Mouse (Mus musculus) adrenal gland, adult 18-20 months (tissue): Measurements from ENCODE around the gene Itpa. TPM values are rescaled to one million over a fixed set of nuclear protein-coding genes. Genes with fewer than 3 reads are reported as not detected.
"Not testable (repeated sequence)": the region's sequence is repeated elsewhere in the genome, so short reads cannot be mapped to it uniquely, and the experiment has no call there.

Source experiments
- DNase-seq, 2 experiments: peaks; one replicate each; pipeline ENCODE4 v3.0.0; 2021 to 2022; ENCODE audit warnings: low spot score in 2 of 2
- long read RNA-seq, 2 experiments: library from polyadenylated mRNA; stranded (forward); transcript quantifications; one replicate each; pipeline ENCODE4 v2.0.0; 2021
- total RNA-seq, 2 experiments: library from RNA; stranded (reverse); gene quantifications; 1 replicate in 1 of 2; 2 replicates in 1 of 2; pipeline ENCODE4 v1.2.3; 2021

Gene Itpa
- total RNA-seq = 10 to 100 TPM; 27.3 to 27.4 TPM
- long read RNA-seq, experiment 1, transcript Itpa-201 (8 exons, 1,390 nt) = major isoform, 13 of 14 reads
- long read RNA-seq, experiment 1, partial matches to known transcripts = 0 of 14 reads
- long read RNA-seq, experiment 1, other reads (novel, unspliced or antisense) = 1 of 14 reads
- long read RNA-seq, experiment 2, transcript Itpa-201 (8 exons, 1,390 nt) = major isoform, 46 of 51 reads
- long read RNA-seq, experiment 2, partial matches to known transcripts = 3 of 51 reads
- long read RNA-seq, experiment 2, other reads (novel, unspliced or antisense) = 2 of 51 reads

DNA sequence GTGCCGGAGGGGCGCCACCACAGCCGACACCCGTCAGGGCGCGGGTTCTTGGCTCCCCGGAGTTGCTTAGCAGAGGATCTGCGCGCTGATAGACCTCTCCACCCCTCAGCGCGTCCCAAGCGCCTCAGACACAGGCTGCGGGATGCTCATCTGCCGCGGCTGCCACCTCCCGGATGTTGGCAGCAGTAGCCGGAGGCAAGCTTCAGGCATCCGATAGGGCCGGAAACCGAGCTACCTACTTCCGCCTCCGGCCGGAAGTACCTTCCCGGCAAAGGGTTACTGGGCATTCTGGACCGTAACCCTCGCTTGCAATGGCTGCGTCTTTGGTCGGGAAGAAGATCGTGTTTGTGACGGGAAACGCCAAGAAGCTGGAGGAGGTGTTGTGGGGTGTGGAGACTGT lies at the start of gene Itpa:
TSS of gene Itpa (plus strand) at position 52 of the 400 bp plus-strand sequence.
- DNase-seq = peak; percentile 70 to 77

DNA sequence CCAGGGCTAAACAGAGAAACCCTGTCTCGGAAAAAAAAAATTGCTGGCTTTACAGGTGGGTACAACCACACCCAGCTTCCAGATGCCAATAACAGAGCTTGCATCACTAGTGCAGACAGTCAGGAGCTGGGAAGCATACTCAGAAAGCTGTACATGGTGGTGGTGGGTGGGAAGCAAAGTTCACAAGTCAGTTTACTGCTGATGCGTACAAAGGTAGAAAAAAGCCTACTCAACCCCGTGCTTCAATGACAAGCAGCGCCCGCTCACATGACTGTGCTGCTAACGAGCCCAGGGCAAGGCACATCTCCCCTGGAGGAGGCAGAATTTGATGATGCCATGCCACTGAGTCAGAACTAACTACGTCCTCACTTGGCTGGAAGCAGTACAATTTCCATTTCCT lies 48.4 kb upstream of the Itpa start:
- no peak for DNase-seq

DNA sequence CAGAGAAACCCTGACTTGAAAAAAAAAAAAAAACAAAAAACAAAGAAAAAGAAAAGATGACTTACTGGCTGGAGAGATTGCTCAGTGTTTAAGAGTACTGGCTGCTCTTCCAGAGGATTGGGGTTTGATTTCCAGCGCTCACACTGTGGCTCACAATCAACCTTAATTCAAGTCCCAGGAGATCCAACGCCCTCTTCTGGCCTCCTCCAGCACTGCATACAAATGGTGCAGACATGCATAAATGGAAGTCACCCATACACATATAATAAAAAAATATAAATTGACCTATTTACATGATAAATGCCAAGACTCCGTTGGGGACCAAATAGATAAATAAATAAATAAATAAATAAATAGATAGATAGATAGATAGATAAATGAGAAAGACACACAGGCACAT lies 39.0 kb upstream of the Itpa start:
- DNase-seq = no peak

DNA sequence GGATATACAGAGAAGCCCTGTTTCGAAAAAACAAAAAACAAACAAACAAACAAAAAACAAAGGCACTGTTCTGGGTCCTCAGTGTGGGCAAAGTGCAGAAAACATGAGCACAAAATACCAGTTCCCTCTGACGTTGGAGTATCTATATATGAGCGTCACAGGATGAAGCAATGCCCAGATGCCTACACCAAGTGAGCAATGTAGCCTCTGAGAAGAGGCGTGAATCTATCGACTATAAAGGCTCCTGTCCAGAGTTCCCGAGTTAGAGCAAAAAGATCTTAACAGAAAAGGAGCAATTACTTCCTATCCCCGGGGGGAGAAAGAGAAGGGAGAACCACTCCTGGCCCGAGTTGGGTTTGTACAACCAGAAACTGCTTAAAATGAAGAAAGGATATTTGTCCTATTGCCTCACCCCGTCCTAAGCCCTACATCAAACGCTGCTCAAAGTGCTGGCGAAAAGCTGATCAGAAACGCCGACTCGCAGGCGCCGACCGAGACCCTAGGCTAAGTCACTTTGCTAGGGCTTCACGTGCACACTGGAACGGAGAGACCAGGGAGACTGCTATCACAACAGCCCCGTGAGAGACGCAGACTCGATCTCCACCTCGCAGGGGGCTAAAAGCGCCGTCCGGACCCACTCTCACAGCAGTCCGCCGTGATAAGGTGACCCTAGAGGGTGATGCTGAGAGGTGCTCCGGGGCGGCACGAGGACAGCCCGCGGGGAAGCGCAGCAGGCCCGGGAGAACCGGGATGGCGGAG lies 38.2 kb upstream of the Itpa start:
- no peak for DNase-seq

DNA sequence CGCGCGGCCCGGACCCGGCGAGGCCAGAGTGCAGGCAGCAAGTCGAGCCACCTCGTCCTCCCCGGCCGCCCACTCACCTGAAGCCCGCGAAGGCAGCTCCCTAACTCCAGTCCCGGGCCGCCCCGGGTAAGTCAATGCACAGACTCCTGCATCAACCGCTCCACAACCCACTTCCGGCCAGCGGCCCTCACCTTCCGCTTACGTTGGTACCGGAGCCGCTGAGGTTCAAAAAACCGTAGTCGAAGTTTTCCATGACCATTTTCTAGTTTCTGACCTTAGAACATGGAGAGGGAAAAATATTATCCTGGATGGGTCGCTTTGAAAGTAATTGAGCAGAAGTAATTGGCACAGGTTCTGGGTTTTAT lies 37.6 kb upstream of the Itpa start, which contains the start of the genes Fastkd5 and Ubox5:
TSS of gene Fastkd5 (minus strand) at position 189 of the 365 bp plus-strand sequence.
TSS of gene Ubox5 (minus strand) at position 200 of the 365 bp plus-strand sequence.
- peak; percentile 93 to 97 for DNase-seq

DNA sequence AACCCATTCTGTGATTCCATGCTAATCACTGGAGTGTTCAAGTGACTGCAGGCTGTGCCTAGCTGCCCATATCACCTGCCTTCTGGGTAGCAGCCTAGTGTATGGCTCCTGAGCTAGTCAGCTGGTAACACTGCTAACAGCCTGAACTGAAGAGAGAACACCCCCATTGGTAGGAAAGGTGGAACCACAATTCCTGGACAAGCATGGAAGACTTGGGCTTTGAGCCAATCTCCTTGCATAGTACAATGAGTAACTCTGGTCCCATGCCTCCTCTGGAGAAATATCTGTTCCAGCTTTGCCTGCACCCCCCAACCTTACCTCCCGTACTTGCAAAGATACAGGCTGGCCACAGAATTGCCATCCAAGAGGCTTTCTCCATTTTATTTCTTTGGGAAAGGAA lies 35.0 kb upstream of the Itpa start:
- DNase-seq = no peak

DNA sequence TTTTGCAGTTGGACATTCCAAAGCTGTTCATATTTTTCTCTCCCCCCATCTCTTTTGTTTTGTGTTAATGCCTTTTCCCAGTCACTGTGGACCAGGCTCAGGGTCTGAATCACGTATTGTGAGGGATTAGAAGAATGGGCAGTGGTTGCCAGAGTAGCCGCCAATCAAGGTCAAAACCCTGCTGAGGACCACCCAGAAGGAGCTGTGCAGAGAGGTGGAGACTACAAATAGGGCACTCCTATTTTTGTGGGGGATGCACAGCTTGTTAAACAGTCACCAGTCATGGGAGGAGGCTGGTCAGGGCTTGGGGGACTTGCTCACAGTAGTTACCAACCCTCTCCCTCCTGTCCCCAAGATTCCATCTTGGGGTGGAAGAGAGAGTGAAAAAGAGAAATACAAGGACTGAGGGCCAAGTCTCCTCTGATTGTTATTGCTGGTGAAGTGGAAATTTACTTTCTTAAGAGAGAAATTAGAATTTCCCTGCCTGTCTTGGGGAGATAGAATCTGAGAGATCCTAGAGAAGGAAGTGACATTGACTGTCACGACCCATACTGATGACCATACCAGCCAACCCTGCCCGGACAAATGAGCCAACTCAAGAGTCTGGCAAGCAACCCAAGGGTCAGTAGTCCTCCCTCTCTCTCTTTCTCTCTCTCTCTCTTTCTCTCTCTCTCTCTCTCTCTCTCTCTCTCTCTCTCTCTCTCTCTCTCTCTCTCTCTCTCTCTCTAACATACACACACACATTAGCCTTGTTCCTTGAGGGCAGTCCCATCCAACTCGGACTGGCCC lies 34.3 kb upstream of the Itpa start:
- DNase-seq = no peak

DNA sequence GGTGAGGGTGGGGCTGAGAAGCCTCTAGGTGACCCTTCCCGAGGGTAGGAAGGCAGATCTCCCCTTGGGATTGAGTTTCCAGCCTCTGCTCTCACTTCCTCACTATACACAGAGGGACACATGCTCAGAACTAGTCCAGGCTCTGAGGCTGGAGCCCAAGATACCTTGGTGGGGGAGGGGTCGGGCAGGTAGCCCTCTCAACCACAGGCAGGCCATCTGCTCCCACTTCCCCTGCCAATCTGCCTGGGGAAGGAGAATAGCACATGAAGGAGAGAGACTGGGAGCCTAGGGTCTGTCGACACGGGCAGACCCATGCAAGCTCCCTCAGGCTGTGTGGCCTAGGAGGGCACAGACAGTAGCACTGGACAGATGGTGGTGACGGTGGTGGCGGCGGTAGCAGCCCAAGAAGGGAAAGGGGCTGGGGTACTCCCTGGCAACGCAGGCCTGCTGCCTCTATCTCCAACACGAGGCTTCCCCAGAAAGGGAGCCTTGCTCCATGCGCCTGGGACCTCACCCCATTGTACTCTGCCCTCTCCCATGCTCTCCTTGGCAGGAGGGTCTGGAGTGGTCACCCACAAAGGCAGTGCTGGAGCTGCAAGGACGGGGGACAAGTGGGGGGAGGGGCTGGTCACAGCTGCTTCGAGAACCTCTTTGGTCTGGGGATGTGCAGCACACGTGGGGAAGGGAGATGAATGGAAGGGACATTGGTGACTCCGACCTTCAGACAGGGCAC lies 33.2 kb upstream of the Itpa start:
- DNase-seq = no peak

DNA sequence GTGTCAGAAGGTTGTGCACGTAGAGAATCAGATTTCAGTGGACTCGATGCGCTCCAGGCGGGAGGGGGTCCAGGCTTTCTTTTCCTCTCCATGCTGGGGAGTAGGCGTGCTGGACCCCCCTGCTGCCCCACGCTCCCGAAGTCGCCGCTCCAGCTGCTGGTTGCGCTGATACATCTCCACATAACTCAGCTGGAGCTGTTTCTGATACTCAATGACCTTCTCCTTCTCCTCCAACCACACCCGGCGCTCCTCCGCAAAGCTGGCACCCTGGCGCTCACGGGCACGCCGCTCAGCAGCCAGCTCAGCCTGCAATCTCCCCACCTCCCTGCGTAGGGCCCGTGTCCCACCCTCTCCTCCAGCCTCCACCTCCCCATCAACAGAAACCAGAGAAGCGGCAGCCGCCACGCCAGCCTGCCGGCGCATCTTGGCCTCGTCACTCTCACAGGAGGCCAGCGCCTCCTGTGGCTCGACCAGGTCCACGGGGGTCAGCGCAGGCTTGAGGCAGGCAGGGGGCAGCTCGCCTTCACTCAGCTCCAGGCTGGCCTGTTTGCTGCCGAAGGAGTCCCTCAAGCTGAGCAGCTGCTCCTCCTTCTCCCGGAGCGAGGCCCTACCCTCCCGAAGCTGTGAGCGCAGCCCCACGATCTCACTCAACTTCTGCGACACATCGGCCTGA lies 32.5 kb upstream of the Itpa start:
- DNase-seq = no peak

DNA sequence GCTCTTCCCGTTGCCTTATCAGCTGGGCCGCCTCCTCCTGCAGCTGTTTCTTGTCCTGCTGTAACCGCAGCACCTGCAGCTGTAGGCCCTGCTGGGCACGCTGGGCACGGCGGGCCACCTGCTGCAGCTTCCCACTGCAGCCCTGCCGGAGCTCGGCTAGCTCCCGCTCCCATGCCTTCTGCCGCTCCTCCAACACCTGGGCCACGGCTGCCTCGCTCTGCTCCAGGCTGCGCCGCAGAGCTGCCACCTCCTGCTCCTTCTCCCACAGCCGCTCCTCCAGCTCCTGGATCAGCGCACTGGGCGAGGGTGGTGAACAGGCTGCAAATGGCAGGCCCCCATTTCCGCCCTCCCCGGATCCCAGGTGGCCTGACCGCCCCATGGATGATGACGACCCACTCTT lies 31.6 kb upstream of the Itpa start:
- no peak for DNase-seq

DNA sequence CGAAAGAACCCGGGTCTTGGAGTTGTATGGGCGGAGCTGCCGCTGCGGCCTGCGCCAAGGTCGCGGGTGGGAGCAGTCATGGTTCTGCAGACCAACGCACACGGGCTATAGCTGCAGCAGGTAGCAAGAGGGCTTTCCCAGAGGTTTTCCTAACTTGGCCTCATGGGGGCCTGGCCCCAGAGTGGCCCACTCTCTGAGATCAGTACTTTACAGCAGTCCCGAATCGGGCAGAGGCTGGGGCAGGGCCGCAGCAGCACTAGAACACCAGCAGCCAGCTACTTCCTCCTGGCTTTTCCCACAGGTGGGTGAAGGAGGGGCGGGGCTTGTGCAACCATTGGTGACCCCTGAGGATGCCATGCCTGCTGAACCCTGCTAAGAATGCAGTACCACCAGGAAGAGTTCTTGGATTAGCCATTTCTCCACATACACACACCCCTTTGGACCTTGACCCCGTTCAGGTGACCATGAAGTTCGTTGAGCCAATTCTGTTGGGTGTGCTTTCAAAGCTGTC lies 29.3 kb upstream of the Itpa start:
- DNase-seq = peak in 1 of 2 experiments; percentile 32

DNA sequence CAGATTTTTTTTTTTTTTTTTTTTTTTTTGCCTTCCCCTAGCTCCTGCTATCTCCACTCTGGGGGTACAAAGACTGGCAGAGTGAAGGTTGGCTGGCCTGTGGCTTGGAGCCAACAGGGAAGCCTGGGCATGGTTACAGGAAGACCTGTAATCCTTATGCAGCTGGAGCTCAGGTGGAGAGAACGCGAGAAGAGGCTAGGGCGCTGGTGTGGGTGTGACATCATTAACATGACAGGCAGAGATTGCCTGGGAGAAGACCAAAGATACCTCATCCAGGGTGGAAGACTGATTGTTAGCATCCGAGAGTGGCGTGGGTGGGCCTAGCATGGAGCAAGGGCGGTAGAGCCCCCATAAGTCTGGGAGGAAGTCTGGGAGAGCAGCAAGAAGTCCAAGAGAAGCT lies 28.1 kb upstream of the Itpa start:
- DNase-seq = no peak

DNA sequence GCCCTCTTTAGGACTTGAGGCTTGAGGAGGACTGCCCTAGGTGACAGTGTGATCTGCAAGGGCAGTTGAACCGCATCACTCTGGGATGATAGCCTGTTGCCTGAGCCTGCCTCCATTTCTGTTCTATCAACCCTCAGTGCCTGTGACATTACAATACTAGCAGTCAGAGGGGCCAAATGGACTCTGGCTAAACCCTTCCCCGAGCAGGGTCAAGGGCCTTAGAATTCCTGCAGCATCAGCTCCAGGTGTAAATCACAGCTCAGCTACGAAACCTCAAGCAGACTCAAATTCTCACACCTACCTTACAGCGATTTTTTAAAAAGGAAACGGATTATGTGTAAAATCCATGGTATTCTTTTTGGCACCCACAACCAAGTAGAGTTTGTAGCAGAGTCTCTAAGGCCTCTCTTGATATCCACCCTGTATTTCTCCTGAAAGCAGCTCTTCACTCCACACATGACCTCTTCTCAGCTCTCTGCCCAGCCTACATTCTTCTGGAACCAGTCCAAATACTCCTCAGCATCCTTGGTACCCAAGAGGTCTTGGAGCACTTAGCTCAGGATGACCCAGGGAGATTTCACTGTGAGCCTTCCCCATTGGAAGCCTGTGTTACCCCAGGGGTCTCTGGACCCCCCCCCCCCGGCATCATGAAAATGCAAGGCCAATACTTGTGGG lies 25.9 kb upstream of the Itpa start:
- DNase-seq = no peak

DNA sequence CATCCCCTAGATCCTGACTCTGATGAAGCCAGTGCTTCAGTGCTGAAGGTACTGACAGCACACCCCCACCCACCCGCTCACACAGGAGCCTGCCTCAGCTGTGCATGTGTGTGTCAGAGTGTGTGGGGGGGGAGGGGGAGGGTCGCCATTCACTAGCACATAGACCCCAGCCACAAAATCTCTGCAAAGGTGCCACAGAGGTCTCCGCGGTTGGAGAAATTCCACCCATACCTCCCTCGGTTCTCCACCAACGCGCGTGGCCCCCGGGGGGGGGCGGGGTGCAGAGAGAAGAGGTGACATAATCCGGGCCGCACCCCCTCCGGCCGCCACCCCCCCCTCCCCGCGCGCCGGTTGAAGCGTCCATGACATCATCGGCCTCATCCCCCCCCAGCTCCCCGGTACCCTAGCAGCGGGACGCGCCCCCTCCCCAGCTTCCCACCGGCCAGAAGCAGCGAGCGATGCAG lies 25.2 kb upstream of the Itpa start:
- no peak for DNase-seq

DNA sequence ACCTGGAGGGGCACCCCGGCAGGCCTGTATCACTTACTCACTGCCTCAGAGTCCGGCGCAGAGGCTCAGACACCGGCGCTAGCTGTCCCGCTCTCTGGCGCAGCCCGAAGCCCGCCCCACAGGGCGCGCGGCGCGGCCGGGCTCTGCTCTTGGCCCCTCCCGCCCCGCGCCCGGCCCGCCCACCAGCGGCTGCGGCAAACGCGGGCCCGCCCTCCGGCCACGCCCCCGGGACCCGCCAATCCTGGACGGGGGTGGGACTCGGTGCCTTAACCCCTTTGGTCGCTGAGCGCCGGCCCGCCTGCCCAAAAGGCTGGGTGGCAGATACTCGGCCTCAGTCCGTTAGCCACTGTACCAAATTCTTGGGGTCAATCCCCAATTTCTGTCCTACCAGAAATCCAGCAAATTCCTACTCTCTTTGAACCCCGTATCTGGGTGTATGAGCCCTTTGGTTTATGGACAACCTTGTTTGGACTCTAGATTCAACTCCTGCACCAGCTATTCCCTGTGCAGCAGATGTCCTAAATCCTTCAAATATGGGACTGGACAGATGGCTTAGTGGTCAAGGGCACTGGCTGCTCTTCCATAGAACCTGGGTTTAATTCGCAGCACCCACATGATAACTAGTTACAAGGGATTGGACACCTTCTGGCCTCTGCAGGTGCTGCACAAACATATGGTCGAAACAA lies 24.6 kb upstream of the Itpa start, which contains the start of gene Lzts3:
TSS of gene Lzts3 (minus strand) at position 120 of the 686 bp plus-strand sequence.
- peak; percentile 95 to 96 for DNase-seq

DNA sequence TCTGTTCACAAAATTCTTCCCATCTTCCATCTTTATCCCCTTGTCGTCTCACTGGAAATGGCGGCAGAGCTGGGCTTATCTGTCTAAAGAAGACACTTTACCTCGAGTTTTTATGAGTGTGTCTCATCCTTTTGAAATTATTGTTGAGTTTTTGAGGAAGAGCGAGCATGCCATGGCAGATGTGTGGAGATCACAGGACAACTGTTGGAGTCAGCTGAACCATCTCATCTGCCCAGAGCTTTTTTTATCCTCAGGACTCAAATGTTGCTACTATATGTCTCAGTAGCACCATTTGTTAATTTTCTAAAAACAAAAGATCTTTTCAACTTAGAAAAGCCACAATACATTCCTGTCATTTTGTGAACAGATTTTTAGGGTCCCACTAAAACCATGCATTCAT lies 22.2 kb upstream of the Itpa start:
- no peak for DNase-seq

DNA sequence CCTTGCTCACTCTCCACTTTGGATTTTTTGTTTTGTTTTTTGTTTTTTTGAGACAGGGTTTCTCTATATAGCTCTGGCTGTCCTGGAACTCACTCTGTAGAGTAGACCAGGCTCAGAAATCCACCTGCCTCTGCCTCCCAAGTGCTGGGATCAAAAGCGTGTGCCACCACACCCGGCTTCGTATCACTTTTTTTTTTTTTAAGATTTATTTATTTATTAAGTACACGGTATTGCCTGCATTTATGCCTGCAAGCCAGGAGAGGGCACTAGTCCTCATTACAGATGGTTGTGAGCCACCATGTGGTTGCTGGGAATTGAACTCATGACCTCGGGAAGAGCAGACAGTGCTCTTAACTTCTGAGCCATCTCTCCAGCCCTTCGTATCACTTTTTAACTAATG lies 18.4 kb upstream of the Itpa start:
- DNase-seq = not testable (repeated sequence)

DNA sequence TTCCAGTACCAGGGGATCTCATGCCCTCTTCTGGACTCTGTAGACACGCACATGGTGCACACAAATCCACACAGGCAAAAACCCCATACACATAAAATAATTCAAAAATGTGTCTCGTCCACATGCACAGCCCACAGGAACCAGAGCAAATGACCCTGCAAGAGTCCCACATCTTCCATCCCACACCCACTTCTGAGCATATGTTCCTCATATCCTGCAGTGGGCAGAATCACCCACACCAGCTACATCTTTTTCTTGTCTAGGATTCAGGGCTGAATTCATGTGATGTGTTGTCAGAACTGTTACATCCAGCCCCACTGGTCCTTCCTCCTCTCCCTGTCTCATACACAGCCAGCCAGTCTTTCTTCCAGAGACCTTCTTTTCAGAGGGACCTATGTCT lies 14.1 kb upstream of the Itpa start:
- no peak for DNase-seq

DNA sequence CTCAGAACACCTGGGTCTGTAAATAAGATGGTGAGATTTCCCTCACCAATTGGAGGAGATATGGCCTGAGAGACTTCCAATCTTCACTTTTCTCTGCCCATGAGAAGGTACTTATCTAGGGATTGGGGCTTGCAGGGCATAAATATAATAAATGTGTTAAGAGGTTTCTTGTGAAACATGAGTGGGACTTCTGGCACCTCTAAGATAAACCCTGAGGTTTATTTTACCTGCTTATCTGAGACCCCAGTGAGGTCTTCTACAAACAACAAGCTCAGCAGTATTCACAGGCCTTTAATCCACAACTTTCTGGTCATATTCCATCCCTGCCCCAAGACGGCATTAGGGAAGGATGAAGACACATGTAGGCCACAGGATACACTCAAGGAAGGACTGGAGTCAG lies 13.7 kb upstream of the Itpa start:
- DNase-seq = no peak
